Mouse (Mus musculus) gonadal fat pad, adult 2 months (tissue): Measurements from ENCODE around the gene Sptb. TPM values are rescaled to one million over a fixed set of nuclear protein-coding genes. Genes with fewer than 3 reads are reported as not detected.

Experiments
- DNase-seq: peaks from one replicate; pipeline ENCODE4 v3.0.0-alpha.2; 2012; ENCODE audit warnings: low read depth
- polyA plus RNA-seq: library from polyadenylated mRNA; depleted of rRNA; stranded (reverse); fragments of >200 nt; gene quantifications from 2 replicates; pipeline ENCODE4 v1.2.3, GENCODE M21; 2012

Gene Sptb
- polyA plus RNA-seq, 1 experiment, result 4.1 TPM

- no peak for DNase-seq
These were observed 102.1 kb downstream of the Sptb start for GRCm38 (mm10) chr12:76608241-76608640.

- no peak for DNase-seq
These were observed 104.5 kb downstream of the Sptb start for GRCm38 (mm10) chr12:76605837-76606236.

DNA sequence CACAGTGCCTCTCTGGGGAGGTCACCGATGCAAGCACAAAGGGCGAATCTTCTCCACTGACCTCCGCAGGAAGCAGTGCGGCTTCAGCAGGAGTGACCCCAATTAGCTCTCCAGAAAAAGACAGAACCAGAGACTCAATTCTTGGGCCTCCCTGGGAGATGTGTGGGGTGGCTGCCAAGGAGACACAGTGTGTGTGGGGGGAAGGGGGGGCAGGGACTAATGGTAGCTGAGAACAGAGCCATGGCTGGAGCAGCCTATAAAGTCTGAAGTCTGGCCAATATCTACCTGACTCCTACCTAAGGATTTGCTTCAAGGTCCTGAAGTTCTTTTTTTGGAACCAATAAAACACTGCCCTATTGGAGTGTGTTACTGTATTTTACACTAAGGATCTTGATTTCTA, 105.8 kb downstream of the Sptb start:
- no peak for DNase-seq

- no peak for DNase-seq
These were observed 106.6 kb downstream of the Sptb start for GRCm38 (mm10) chr12:76603779-76604178.

DNA sequence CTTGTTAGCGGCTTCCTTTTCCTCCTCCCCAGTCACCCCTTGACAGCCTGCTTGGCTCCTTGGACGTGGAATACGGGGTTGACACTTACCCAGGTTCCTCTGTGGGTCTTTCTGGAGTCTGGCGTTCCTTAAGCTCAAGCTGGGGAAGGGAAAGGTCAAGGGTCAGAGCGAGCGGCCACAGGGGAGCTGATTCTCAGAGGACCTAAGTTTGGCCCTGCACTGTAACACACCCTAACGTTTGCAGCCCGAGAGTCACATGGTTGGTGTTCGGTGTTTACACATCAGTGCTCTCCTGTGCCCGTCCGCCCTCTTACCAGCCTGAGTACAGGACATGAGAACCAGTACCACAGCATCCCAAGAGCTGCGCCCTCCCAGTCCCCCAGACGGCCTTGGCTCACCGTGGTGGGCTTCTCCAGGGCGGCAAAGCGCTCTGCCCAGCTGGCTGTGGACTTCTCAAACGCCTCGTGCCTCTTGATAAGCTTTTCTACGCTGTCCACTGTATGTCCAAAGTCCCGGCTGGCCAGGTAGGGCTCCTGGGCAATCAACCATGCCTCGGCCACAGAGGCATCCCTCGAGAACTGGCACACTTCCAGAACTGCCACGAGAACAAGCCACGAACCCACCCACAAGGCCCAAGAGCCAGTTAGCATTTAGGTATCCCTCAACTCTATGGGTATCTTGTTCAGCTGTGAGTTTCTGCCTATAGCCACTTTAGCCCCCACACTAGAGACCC, 112.0 kb downstream of the Sptb start:
- no peak for DNase-seq

- DNase-seq, result no peak
These were observed 112.7 kb downstream of the Sptb start for GRCm38 (mm10) chr12:76597577-76598100.

DNA sequence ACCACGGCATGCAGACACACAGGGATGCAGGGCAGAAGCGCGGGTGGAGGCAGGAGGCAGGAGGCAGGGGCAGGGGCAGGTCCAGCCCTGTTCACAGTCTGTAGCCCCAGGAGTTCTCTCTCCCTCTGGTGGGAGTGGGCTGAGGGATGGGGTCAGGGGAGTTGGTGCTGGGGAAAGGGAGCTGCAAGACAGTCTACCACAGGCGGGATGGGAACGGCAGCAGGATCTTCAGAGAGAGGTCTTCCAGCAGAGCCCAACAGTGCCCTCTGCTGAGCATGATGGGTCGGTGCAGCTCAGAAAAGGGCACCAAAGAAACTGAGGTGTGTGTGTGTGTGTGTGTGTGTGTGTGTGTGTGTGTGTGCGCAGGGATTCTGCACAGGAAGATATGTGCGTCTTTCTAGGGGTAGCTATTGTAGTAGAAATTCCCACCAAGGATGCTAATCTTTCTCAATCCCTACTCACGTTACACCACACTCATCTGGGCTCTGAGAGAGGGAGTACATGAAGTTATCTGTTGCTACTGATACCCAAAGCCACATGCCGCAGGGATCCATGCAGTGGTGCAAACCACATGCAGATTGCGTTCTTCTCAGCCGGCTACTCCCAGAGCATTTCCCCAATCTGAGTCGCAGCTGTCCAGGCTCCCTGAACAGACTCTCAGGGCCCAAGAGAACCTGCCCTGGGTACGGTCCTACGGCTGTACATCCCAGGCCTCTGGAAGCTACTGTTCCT, 113.9 kb downstream of the Sptb start:
- no peak for DNase-seq

DNA sequence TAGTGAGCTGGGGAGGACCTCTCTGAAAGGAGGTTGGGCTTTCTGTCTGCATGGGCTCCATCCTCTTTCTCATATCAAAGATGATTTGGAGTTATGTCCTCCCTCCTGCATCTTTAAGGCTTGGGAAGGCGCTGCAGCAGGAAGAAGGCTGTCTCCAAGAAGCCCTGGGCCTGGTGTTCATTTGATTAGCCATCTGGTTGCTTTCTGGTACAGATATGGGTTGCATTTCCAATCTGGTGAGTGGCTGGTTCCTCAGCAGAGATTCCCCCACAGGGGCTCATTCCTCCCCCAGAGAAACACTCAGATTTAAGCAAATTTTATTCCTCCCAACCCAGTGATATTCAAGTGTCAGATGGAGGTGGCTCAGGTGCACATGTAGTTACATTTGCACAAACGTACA, 114.5 kb downstream of the Sptb start:
- DNase-seq, result no peak

- no peak for DNase-seq
These were observed 115.8 kb downstream of the Sptb start for GRCm38 (mm10) chr12:76594556-76594955.

DNA sequence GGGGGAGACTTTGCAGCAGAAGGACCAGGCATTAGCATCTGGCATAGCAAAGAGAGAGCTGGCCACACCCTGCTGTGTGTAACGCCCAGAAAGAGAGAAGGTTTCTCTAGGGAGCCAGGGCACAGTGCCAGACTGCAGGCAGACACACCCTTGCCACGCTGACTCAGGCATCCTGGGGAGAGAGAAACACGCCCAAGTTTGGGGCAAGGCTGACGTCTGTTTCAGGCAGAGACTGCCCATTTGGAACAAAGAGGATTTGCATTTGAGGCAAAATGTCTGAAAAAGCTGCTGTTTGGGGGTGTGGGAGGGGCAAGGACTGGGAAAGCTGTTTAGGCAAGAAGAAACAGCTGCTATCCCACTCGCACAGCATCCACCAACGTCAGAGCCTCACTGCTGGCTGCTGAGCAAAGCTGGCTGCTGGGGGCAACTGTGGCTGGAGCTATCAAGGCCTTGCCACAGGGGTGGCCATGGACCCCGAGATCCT, 116.5 kb downstream of the Sptb start:
- no peak for DNase-seq

GRCm38 (mm10) chr12:76593254-76593653, 117.1 kb downstream of the Sptb start:
- DNase-seq, result no peak

GRCm38 (mm10) chr12:76592213-76592612, 118.1 kb downstream of the Sptb start:
- no peak for DNase-seq

- DNase-seq, result no peak
These were observed 119.3 kb downstream of the Sptb start for GRCm38 (mm10) chr12:76591037-76591436.

- DNase-seq, result no peak
These were observed 120.8 kb downstream of the Sptb start for GRCm38 (mm10) chr12:76589531-76589930.

- DNase-seq, result no peak
These were observed 123.0 kb downstream of the Sptb start for GRCm38 (mm10) chr12:76587357-76587756.

- DNase-seq, result no peak
These were observed 125.3 kb downstream of the Sptb start for GRCm38 (mm10) chr12:76585028-76585427.

- no peak for DNase-seq
These were observed 126.9 kb downstream of the Sptb start for GRCm38 (mm10) chr12:76583454-76583853.

- no peak for DNase-seq
These were observed 127.5 kb downstream of the Sptb start for GRCm38 (mm10) chr12:76582841-76583240.

DNA sequence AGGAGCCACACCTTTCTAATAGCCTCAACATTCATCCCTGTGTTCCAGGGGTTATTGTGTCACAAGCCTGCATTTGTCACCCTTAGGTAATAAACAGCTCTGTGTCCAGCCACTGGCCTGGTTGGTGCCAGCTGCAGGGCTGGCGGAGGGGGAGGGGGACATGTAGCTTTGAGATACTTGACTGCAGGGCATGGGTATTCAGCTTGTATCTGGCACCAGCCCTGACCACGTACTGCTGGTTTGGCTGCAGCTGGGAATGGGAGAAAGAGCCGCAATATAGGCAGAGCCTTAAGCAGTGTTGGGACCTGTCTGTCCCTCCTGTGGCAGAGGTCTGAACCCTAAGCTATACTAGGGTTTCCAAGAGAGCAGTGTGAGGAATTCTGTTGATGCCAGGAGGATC, 128.2 kb downstream of the Sptb start:
- DNase-seq, result no peak

DNA sequence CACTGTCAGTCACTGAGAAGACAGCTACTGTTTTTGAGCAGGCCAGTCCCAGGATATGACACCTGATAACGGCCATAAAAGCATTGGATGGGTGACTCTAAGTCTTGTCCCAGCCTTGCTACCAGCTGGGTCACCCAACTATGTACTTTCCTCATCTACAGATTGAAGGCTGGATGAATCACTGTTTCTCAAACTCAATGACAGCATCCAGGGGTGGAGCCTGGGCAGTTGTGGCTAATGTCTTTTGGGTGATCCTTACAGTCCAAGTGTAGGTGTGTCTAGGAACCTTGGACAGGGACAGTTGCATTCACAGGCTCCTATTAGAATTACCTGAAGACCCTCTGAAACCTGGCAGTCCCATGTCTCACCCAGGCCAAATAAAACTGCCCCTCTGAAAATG, 130.5 kb downstream of the Sptb start:
- no peak for DNase-seq

DNA sequence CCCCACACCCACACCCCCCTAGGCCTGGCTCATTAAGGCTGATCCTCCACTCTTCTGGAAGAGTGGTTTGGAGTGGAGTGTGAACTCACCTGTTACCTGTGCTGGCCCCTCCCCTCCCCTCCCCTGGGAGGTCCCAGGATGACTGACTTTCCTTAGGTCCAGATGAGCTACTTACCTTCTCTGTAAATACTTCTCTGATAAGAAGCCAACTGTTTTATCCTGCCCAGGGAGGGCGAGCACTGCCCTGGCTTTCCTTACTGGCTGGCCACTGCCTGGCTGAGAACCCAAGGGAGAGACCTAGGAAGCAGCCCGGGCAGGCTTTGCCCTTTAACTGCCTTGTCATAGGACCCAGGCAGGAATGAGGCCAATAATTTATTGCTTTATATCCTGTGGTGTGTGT, 131.9 kb downstream of the Sptb start:
- DNase-seq, result no peak

- no peak for DNase-seq
These were observed 132.5 kb downstream of the Sptb start for GRCm38 (mm10) chr12:76577858-76578257.

DNA sequence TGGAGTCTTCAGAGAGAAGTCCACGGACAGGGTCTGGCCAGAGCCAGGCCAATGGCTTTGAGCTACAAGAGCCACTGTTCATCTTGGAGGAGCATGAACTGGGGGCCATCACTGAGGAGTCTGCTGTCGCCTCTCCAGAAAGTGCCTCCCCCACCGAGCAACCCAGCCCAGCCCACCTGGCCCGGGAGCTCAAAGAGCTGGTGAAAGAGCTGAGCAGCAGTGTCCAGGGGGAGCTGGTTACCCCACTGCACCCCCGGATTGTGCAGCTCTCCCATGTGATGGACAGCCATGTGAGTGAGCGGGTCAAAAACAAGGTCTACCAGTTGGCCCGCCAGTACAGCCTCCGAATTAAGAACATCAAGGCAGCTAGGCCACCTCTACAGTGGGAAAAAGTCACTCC, 133.5 kb downstream of the Sptb start:
- DNase-seq, result no peak
